Mouse (Mus musculus): Measurements from ENCODE around the gene Zfp276. TPM values are rescaled to one million over a fixed set of nuclear protein-coding genes. Genes with fewer than 3 reads are reported as not detected.
"Not testable (repeated sequence)": the region's sequence is repeated elsewhere in the genome, so short reads cannot be mapped to it uniquely, and the experiment has no call there.

The Zfp276 gene
- total RNA-seq (2021), result 10 to 100 TPM; 32.0 to 34.1 TPM

- intact Hi-C loops (cut with DNase I), result no loop called here
- peak; percentile 86 for DNase-seq
Measured at GRCm38 (mm10) chr8:123254099-123254885, at the start of gene Zfp276, which contains the start of gene Vps9d1. Gene Zfp276, plus strand, starts transcription at chr8:123254195. Gene Vps9d1, minus strand, starts transcription at chr8:123254348.

GRCm38 (mm10) chr8:123211876-123212275 lies 42.1 kb upstream of the Zfp276 start:
- intact Hi-C loops (cut with DNase I), result no loop called here
- DNase-seq, result no peak

GRCm38 (mm10) chr8:123212321-123213117 lies 41.5 kb upstream of the Zfp276 start, which contains the start of the genes Chmp1a and Spata33:
Gene Chmp1a, minus strand, starts transcription at chr8:123212763.
Gene Spata33, plus strand, starts transcription at chr8:123212832.
- DNase-seq, result peak; percentile 95
- intact Hi-C loops (cut with DNase I), result no loop called here

- intact Hi-C loops (cut with DNase I), result no loop called here
- DNase-seq, result no peak
Measured at GRCm38 (mm10) chr8:123213118-123213772, 40.8 kb upstream of the Zfp276 start.

- intact Hi-C loops (cut with DNase I), result no loop called here
- no peak for DNase-seq
Measured at GRCm38 (mm10) chr8:123215430-123215829, 38.6 kb upstream of the Zfp276 start.

GRCm38 (mm10) chr8:123220917-123221316 lies 33.1 kb upstream of the Zfp276 start:
- intact Hi-C loops (cut with DNase I), result no loop called here
- DNase-seq, result no peak

GRCm38 (mm10) chr8:123224278-123225266 lies 29.4 kb upstream of the Zfp276 start, which contains the start of gene Cdk10:
Gene Cdk10, plus strand, starts transcription at chr8:123224842.
- peak; percentile 92 for DNase-seq
- intact Hi-C loops (cut with DNase I), result no loop called here

GRCm38 (mm10) chr8:123228416-123228815 lies 25.6 kb upstream of the Zfp276 start:
- intact Hi-C loops (cut with DNase I), result no loop called here
- DNase-seq, result no peak

- intact Hi-C loops (cut with DNase I); DNase-seq: not testable (repeated sequence)
Measured at GRCm38 (mm10) chr8:123230326-123230725, 23.7 kb upstream of the Zfp276 start.

- intact Hi-C loops (cut with DNase I), result no loop called here
- DNase-seq, result no peak
Measured at GRCm38 (mm10) chr8:123231742-123232141, 22.3 kb upstream of the Zfp276 start.

GRCm38 (mm10) chr8:123232553-123232952 lies 21.4 kb upstream of the Zfp276 start:
- DNase-seq, result no peak
- intact Hi-C loops (cut with DNase I), result no loop called here

GRCm38 (mm10) chr8:123233300-123233699 lies 20.7 kb upstream of the Zfp276 start:
- intact Hi-C loops (cut with DNase I), result no loop called here
- peak; percentile 54 for DNase-seq

- DNase-seq, result no peak
- intact Hi-C loops (cut with DNase I), result no loop called here
Measured at GRCm38 (mm10) chr8:123233760-123234159, 20.2 kb upstream of the Zfp276 start.

- intact Hi-C loops (cut with DNase I), result no loop called here
Measured at GRCm38 (mm10) chr8:123234918-123235519, 19.0 kb upstream of the Zfp276 start.

GRCm38 (mm10) chr8:123235520-123236497 lies 18.2 kb upstream of the Zfp276 start, which contains the start of gene Spata2l:
Gene Spata2l, minus strand, starts transcription at chr8:123236233.
- intact Hi-C loops (cut with DNase I), result no loop called here
- peak; percentile 73 for DNase-seq

More at GRCm38 (mm10) chr8:123234918-123235519, 19.0 kb upstream of the Zfp276 start:
- peak; percentile 32 for DNase-seq

GRCm38 (mm10) chr8:123239398-123239797 lies 14.6 kb upstream of the Zfp276 start:
- intact Hi-C loops (cut with DNase I), result no loop called here
- no peak for DNase-seq

- intact Hi-C loops (cut with DNase I), result no loop called here
- DNase-seq, result no peak
Measured at GRCm38 (mm10) chr8:123242107-123242923, 11.7 kb upstream of the Zfp276 start.
